Mouse (Mus musculus): ENCODE measurements at regions not wholly inside any gene's neighbourhood (a gene's known extent, or its start where the extent isn't known, plus 50 kb on each side); places are given as distances from the start of the nearest gene placed in this dataset.

GRCm38 (mm10) chr14:39785090-39785489 is 312.2 kb upstream of the Nrg3 start:
- DNase-seq (ENCODE audit: low read depth, low spot score): peak; percentile 70

- DNase-seq (ENCODE audit: low read depth, low spot score): no peak
These were observed 309.0 kb upstream of the Nrg3 start for GRCm38 (mm10) chr14:39781849-39782248.

- DNase-seq (ENCODE audit: low read depth, low spot score): no peak
These were observed 295.2 kb upstream of the Nrg3 start for GRCm38 (mm10) chr14:39768101-39768500.

Measured in telencephalon, adult 2 months (tissue).